Mouse (Mus musculus) limb, embryonic 13.5 days (tissue): Measurements from ENCODE around the gene Clcn2. TPM values are rescaled to one million over a fixed set of nuclear protein-coding genes. Genes with fewer than 3 reads are reported as not detected.

Experiments used
- ATAC-seq: fragments of 200-750 bp; cut with Nextera tagmentation; 2 replicates; pipeline ENCODE4 v1.8.0; 2017; ENCODE audit warnings: low read depth, moderate number of reproducible peaks, moderate TSS enrichment; ENCODE audit not compliant: low FRiP score
- H3K27ac ChIP-seq: fragments of 300-500 bp; sonication (generic); 2 replicates; pipeline ENCODE4 v1.5.1; 2015; ENCODE audit warnings: inconsistent platforms, mild to moderate bottlenecking, moderate library complexity
- H3K27me3 ChIP-seq: fragments of 300-500 bp; sonication (generic); 2 replicates; pipeline ENCODE4 v1.6.1; 2015; ENCODE audit warnings: mild to moderate bottlenecking, inconsistent platforms
- H3K36me3 ChIP-seq: fragments of 300-500 bp; sonication (generic); 2 replicates; pipeline ENCODE4 v1.6.1; 2015; ENCODE audit warnings: inconsistent platforms, mild to moderate bottlenecking, moderate library complexity
- H3K4me1 ChIP-seq: fragments of 300-500 bp; sonication (generic); 2 replicates; pipeline ENCODE4 v1.6.1; 2015; ENCODE audit warnings: inconsistent platforms
- H3K4me2 ChIP-seq: fragments of 300-500 bp; sonication (generic); replicated peaks from 2 replicates; pipeline ENCODE4 v1.6.1; 2015; ENCODE audit warnings: inconsistent platforms, mild to moderate bottlenecking, moderate library complexity
- H3K4me3 ChIP-seq: fragments of 300-500 bp; sonication (generic); 2 replicates; pipeline ENCODE4 v1.5.1; 2015; ENCODE audit warnings: moderate library complexity, mild to moderate bottlenecking, inconsistent platforms
- H3K9ac ChIP-seq: fragments of 300-500 bp; sonication (generic); 2 replicates; pipeline ENCODE4 v1.6.1; 2015; ENCODE audit warnings: mild to moderate bottlenecking, inconsistent platforms
- H3K9me3 ChIP-seq: fragments of 300-500 bp; sonication (generic); 2 replicates; pipeline ENCODE4 v1.6.1; 2016; ENCODE audit warnings: inconsistent platforms
- WGBS: fragments of 180-500 bp; shearing (Covaris S2); methylation state at CpG from one replicate; pipeline ENCODE4 v1.1.7; 2015; 5-methylcytosine and 5-hydroxymethylcytosine counted together
- polyA plus RNA-seq: library from polyadenylated mRNA; unstranded; fragments of >200 nt; fragmentation: Nextera tagmentation; extraction: Ambion mirVana; gene quantifications from 2 replicates; pipeline ENCODE4 v1.2.1, GENCODE M21; 2015

Gene Clcn2
- polyA plus RNA-seq, result 23.3 and 23.5 TPM in 2 replicates

GRCm38 (mm10) chr16:20717181-20717977 is at the start of gene Clcn2, which contains the start of gene Polr2h:
Gene Clcn2, minus strand, starts transcription at chr16:20717746.
Gene Polr2h, plus strand, starts transcription at chr16:20717665.
- H3K27me3 ChIP-seq, result no peaks in the 10 kb centered on the region
- 0% methylated on average over 59 of the region's 62 CpGs for WGBS
- ATAC-seq, result peak; percentile 81
- H3K4me2 ChIP-seq, result peak within 1 kb of the TSS; percentile 78
- H3K4me1 ChIP-seq, result peaks cover 36% of the 10 kb centered on the region
- peaks cover 38% of the 10 kb centered on the region for H3K36me3 ChIP-seq
- no peaks in the 10 kb centered on the region for H3K9me3 ChIP-seq
- peak within 1 kb of the TSS; percentile 95 for H3K27ac ChIP-seq
- H3K4me3 ChIP-seq, result peak within 1 kb of the TSS; percentile 65
- peak within 1 kb of the TSS; percentile 82 for H3K9ac ChIP-seq

GRCm38 (mm10) chr16:20765244-20765643 is 47.7 kb upstream of the Clcn2 start:
- Histone ChIP-seq H3K4me3 (no peak overlapping the region), H3K27ac (no peak overlapping the region), H3K9ac (no peak overlapping the region), H3K36me3 (no peaks in the 10 kb centered on the region), H3K4me2 (no peak overlapping the region), H3K27me3 (no peaks in the 10 kb centered on the region), H3K4me1 (no peaks in the 10 kb centered on the region), H3K9me3 (no peaks in the 10 kb centered on the region)
- 48% methylated on average over 9 of the region's 9 CpGs for WGBS
- ATAC-seq, result no peak

GRCm38 (mm10) chr16:20761681-20762080 is 44.1 kb upstream of the Clcn2 start:
- Histone ChIP-seq H3K4me2 (no peak overlapping the region), H3K9me3 (no peaks in the 10 kb centered on the region), H3K36me3 (no peaks in the 10 kb centered on the region), H3K4me1 (no peaks in the 10 kb centered on the region), H3K27ac (no peak overlapping the region), H3K27me3 (no peaks in the 10 kb centered on the region), H3K9ac (no peak overlapping the region), H3K4me3 (no peak overlapping the region)
- ATAC-seq, result no peak
- 7% methylated on average over 3 of the region's 3 CpGs for WGBS

- Histone ChIP-seq H3K4me1 (no peaks in the 10 kb centered on the region), H3K9me3 (no peaks in the 10 kb centered on the region), H3K4me2 (no peak overlapping the region), H3K4me3 (no peak overlapping the region), H3K27me3 (no peaks in the 10 kb centered on the region), H3K27ac (no peak overlapping the region), H3K9ac (no peak overlapping the region), H3K36me3 (no peaks in the 10 kb centered on the region)
- ATAC-seq, result no peak
- WGBS, result 65% methylated on average over 1 of the region's 1 CpGs
Measured at GRCm38 (mm10) chr16:20757385-20757784, 39.8 kb upstream of the Clcn2 start.

GRCm38 (mm10) chr16:20756052-20756451 is 38.5 kb upstream of the Clcn2 start:
- Histone ChIP-seq H3K9me3 (no peaks in the 10 kb centered on the region), H3K27me3 (no peaks in the 10 kb centered on the region), H3K4me2 (no peak overlapping the region), H3K4me1 (no peaks in the 10 kb centered on the region), H3K4me3 (no peak overlapping the region), H3K27ac (no peak overlapping the region), H3K9ac (no peak overlapping the region), H3K36me3 (no peaks in the 10 kb centered on the region)
- no peak for ATAC-seq
- 93% methylated on average over 5 of the region's 5 CpGs for WGBS

- Histone ChIP-seq H3K36me3 (no peaks in the 10 kb centered on the region), H3K27me3 (no peaks in the 10 kb centered on the region), H3K9ac (no peak overlapping the region), H3K27ac (no peak overlapping the region), H3K4me3 (no peak overlapping the region), H3K9me3 (no peaks in the 10 kb centered on the region), H3K4me2 (peak overlapping the region; percentile 38), H3K4me1 (peaks cover 9% of the 10 kb centered on the region)
- 23% methylated on average over 8 of the region's 8 CpGs for WGBS
- ATAC-seq, result peak; percentile 48
Measured at GRCm38 (mm10) chr16:20750518-20750917, 33.0 kb upstream of the Clcn2 start.

GRCm38 (mm10) chr16:20746641-20747040 is 29.1 kb upstream of the Clcn2 start:
- no peak overlapping the region for H3K9ac ChIP-seq
- 74% methylated on average over 6 of the region's 6 CpGs for WGBS
- H3K36me3 ChIP-seq, result peaks cover 6% of the 10 kb centered on the region
- ATAC-seq, result no peak
- H3K4me2 ChIP-seq, result no peak overlapping the region
- no peak overlapping the region for H3K27ac ChIP-seq
- no peaks in the 10 kb centered on the region for H3K9me3 ChIP-seq
- peaks cover 9% of the 10 kb centered on the region for H3K4me1 ChIP-seq
- H3K4me3 ChIP-seq, result no peak overlapping the region
- H3K27me3 ChIP-seq, result no peaks in the 10 kb centered on the region

- WGBS, result 87% methylated on average over 9 of the region's 9 CpGs
- H3K4me2 ChIP-seq, result no peak overlapping the region
- no peak overlapping the region for H3K4me3 ChIP-seq
- H3K9ac ChIP-seq, result no peak overlapping the region
- peaks cover 31% of the 10 kb centered on the region for H3K27me3 ChIP-seq
- no peaks in the 10 kb centered on the region for H3K9me3 ChIP-seq
- H3K27ac ChIP-seq, result no peak overlapping the region
- H3K4me1 ChIP-seq, result no peaks in the 10 kb centered on the region
- peaks cover 21% of the 10 kb centered on the region for H3K36me3 ChIP-seq
- ATAC-seq, result no peak
Measured at GRCm38 (mm10) chr16:20739845-20740244, 22.3 kb upstream of the Clcn2 start.

GRCm38 (mm10) chr16:20736823-20737222 is 19.3 kb upstream of the Clcn2 start:
- Histone ChIP-seq H3K27me3 (peaks cover 47% of the 10 kb centered on the region), H3K4me3 (no peak overlapping the region), H3K27ac (no peak overlapping the region), H3K9ac (no peak overlapping the region), H3K4me2 (no peak overlapping the region), H3K9me3 (no peaks in the 10 kb centered on the region), H3K4me1 (peaks cover 21% of the 10 kb centered on the region), H3K36me3 (peaks cover 17% of the 10 kb centered on the region)
- no peak for ATAC-seq
- 89% methylated on average over 5 of the region's 5 CpGs for WGBS

- Histone ChIP-seq H3K9me3 (no peaks in the 10 kb centered on the region), H3K27me3 (peaks cover 47% of the 10 kb centered on the region), H3K4me3 (no peak overlapping the region), H3K4me1 (peaks cover 21% of the 10 kb centered on the region), H3K36me3 (peaks cover 15% of the 10 kb centered on the region), H3K9ac (no peak overlapping the region), H3K4me2 (no peak overlapping the region), H3K27ac (no peak overlapping the region)
- 85% methylated on average over 7 of the region's 7 CpGs for WGBS
- ATAC-seq, result no peak
Measured at GRCm38 (mm10) chr16:20736168-20736567, 18.6 kb upstream of the Clcn2 start.

GRCm38 (mm10) chr16:20735651-20736050 is 18.1 kb upstream of the Clcn2 start:
- Histone ChIP-seq H3K27ac (no peak overlapping the region), H3K4me1 (peaks cover 21% of the 10 kb centered on the region), H3K36me3 (peaks cover 15% of the 10 kb centered on the region), H3K4me2 (no peak overlapping the region), H3K27me3 (peaks cover 47% of the 10 kb centered on the region), H3K9me3 (no peaks in the 10 kb centered on the region), H3K9ac (no peak overlapping the region), H3K4me3 (no peak overlapping the region)
- WGBS, result 78% methylated on average over 5 of the region's 5 CpGs
- no peak for ATAC-seq

- H3K4me1 ChIP-seq, result peaks cover 29% of the 10 kb centered on the region
- H3K4me3 ChIP-seq, result peak within 1 kb of the TSS; percentile 71
- no peak for ATAC-seq
- peak within 1 kb of the TSS; percentile 81 for H3K9ac ChIP-seq
- H3K36me3 ChIP-seq, result peaks cover 14% of the 10 kb centered on the region
- peaks cover 47% of the 10 kb centered on the region for H3K27me3 ChIP-seq
- WGBS, result 3% methylated on average over 45 of the region's 45 CpGs
- peak within 1 kb of the TSS; percentile 80; the same call in 1 of the 2 replicates for H3K27ac ChIP-seq
- H3K4me2 ChIP-seq, result peak within 1 kb of the TSS; percentile 96
- H3K9me3 ChIP-seq, result no peaks in the 10 kb centered on the region
Measured at GRCm38 (mm10) chr16:20733731-20734730, 16.5 kb upstream of the Clcn2 start, which contains the start of gene Thpo. Gene Thpo, minus strand, starts transcription at chr16:20734511.
